19 mouse cellular contexts compared by ENCODE assay signal in the genomic region with DNA sequence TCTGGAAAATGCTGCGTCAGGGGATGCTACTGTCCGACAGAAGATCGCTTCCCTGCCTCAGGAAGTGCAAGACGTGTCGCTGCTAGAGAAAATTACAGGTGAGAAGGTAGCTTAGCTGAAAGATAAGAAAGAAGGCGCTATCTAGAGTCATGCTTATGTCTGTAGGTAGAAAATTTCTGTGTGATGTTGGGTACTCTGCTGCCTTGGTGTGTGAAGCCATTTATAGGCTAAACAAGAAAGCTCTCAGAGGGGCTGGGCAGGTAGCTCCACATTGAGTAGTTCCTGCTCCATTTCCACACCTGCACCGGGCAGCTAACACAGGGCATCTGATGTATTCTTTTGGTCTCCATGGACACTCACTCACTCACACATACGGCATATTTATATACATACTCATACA.
"Had no signal": no experiment of that assay in that cellular context is flagged by ENCODE, and none has a peak within 500 bp of the region (broad histone marks: within the 10 kb centered on the region; RNA-seq: fewer than 3 reads in every experiment).

No protein-coding gene starts in this region.

- H3K27ac ChIP-seq: liver, embryonic 14.5 days; midbrain, embryonic 10.5 days; midbrain, embryonic 13.5 days; neural tube, embryonic 13.5 days; neural tube, embryonic 15.5 days had no signal

- DNase-seq: lung, adult 18-20 months; lung, embryonic 14.5 days; lung, postnatal 10 days; lung, postnatal 4 days; retina, postnatal 1 day; right cerebral cortex, adult 18-20 months; right cerebral cortex, postnatal 25 days; right cerebral cortex, postnatal 4 days; spleen, adult 18-20 months; thymus, adult 18-20 months; thymus, postnatal 14 days; thymus, postnatal 36 days had no signal

- H3K9ac ChIP-seq: liver, embryonic 14.5 days; lung, embryonic 14.5 days; midbrain, embryonic 13.5 days; neural tube, embryonic 13.5 days; neural tube, embryonic 15.5 days had no signal

- H3K4me1 ChIP-seq: midbrain, embryonic 10.5 days; midbrain, embryonic 13.5 days; neural tube, embryonic 13.5 days; neural tube, embryonic 15.5 days had no signal

- H3K4me3 ChIP-seq: midbrain, embryonic 10.5 days; midbrain, embryonic 13.5 days; myocyte; neural tube, embryonic 13.5 days; neural tube, embryonic 15.5 days had no signal

- H3K9me3 ChIP-seq: midbrain, embryonic 10.5 days; midbrain, embryonic 13.5 days; neural tube, embryonic 13.5 days; neural tube, embryonic 15.5 days had no signal

- H3K27me3 ChIP-seq: midbrain, embryonic 13.5 days; neural tube, embryonic 13.5 days; neural tube, embryonic 15.5 days had no signal

- H3K4me2 ChIP-seq: lung, embryonic 14.5 days; midbrain, embryonic 13.5 days; neural tube, embryonic 13.5 days; neural tube, embryonic 15.5 days had no signal

- ATAC-seq: midbrain, embryonic 13.5 days; midbrain, embryonic 16.5 days had no signal
